Mouse (Mus musculus) left cerebral cortex, adult 2 months (tissue): ENCODE results near the gene Cyp2c38. TPM values are rescaled to one million over a fixed set of nuclear protein-coding genes. Genes with fewer than 3 reads are reported as not detected.
"Not testable (repeated sequence)": the region's sequence is repeated elsewhere in the genome, so short reads cannot be mapped to it uniquely, and the experiment has no call there.

ENCODE experiments used
- DNase-seq, 2 experiments: peaks; one replicate each; pipeline ENCODE4 v3.0.0; 2021 to 2022; ENCODE audit warnings: low spot score in 2 of 2, mixed read lengths in 1 of 2; ENCODE audit errors: extremely low spot score in 1 of 2
- H3K27ac ChIP-seq: fragments of 200-600 bp; 2 replicates; pipeline ENCODE4 v1.8.1; 2022
- H3K4me3 ChIP-seq: fragments of 200-600 bp; 2 replicates; pipeline ENCODE4 v1.8.1; 2022
- CTCF ChIP-seq: fragments of 200-600 bp; IDR thresholded peaks from 2 replicates; pipeline ENCODE4 v1.8.1; 2022; ENCODE audit warnings: antibody characterized with exemption, mild to moderate bottlenecking, moderate library complexity
- intact Hi-C: fragments of 180-260 bp; cut with DNase I; formaldehyde crosslinking; loops from one replicate; pipeline ENCODE4 v1.15.1; 2025
- long read RNA-seq, 2 experiments: library from polyadenylated mRNA; stranded (forward); transcript quantifications; one replicate each; pipeline ENCODE4 v2.0.0; 2021; ENCODE audit warnings: borderline mapping rate in 2 of 2
- total RNA-seq, 2 experiments: library from RNA; stranded (reverse); gene quantifications; 2 replicates each; pipeline ENCODE4 v1.2.3; 2021

Cyp2c38 gene
- total RNA-seq: not detected
- long read RNA-seq, experiment 1: 0 reads
- long read RNA-seq, experiment 2: 0 reads

DNA sequence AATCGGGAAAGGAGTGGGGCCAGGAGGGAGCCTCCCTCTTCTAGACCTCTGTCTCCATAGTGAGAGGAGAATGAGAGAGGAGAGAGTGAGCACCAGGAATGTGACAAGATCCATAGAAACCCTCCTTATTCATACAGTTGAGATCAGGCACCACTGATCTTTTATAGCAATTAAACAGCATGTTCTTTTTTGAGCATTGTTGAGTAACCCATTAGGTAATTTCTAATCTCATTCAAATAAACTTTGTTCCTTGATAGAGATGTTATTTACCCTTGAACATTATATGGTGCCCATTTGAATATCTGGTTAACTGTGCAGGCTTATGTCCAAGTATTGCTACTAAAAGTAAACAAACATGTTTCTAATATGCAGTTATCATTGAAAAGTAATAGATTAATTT lies at the start of gene Cyp2c38:
Cyp2c38 (minus strand) TSS at position 135 of the 400 bp plus-strand sequence.
- no peak within 1 kb of the TSS for H3K27ac ChIP-seq
- intact Hi-C loops: no loop called here
- H3K4me3 ChIP-seq: no peak within 1 kb of the TSS
- TF ChIP-seq CTCF: no peak
- no peak for DNase-seq

DNA sequence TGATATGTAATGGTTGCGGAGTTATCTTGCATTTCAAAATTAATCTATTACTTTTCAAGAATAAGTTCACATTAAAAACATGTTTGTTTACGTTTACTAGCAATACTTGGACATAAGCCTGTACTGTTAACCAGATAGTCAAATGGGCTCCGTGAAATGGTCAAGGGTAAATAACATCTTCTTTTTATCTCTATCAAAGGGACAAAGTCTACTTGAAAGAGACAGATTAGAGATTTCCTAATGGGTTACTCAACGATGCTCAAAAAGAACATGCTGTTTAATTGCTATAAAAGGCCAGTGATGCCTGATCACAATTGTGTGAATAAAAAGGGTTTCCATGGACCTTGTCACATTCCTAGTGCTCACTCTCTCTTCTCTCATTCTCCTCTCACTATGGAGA lies 47.7 kb upstream of the Cyp2c38 start, which contains the start of gene Cyp2c39:
Cyp2c39 (plus strand) TSS at position 329 of the 400 bp plus-strand sequence.
- no peak within 1 kb of the TSS for H3K4me3 ChIP-seq
- H3K27ac ChIP-seq: no peak within 1 kb of the TSS
- intact Hi-C loops: no loop called here
- DNase-seq: no peak
- TF ChIP-seq CTCF: no peak

DNA sequence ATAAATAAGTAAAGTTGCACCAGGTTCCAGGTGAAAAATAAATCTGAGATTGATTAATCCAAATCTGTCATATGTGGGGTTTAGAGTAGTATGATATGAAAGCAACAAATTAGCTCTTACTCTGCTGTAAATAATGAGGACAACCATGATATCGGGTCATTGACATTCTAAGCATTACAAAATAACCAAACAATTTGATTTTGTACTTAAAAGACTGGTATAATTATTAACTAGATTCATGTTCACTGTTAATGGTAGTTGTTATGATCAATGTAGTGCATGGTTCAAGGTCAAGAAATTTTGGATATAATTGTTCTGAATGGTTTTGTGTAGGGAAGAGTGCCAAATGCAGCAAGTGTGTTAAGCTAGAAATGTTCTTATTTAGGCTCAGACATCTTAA lies 46.7 kb upstream of the Cyp2c38 start:
- intact Hi-C loops: no loop called here
- no peak for TF ChIP-seq CTCF
- no peak overlapping the region for H3K27ac ChIP-seq
- no peak overlapping the region for H3K4me3 ChIP-seq
- DNase-seq: no peak

- no peak for TF ChIP-seq CTCF
- no peak for DNase-seq
- Histone ChIP-seq H3K4me3 (no peak overlapping the region), H3K27ac (no peak overlapping the region)
- intact Hi-C loops: no loop called here
Observed at GRCm38 (mm10) chr19:39506341-39506740, 43.5 kb upstream of the Cyp2c38 start.

DNA sequence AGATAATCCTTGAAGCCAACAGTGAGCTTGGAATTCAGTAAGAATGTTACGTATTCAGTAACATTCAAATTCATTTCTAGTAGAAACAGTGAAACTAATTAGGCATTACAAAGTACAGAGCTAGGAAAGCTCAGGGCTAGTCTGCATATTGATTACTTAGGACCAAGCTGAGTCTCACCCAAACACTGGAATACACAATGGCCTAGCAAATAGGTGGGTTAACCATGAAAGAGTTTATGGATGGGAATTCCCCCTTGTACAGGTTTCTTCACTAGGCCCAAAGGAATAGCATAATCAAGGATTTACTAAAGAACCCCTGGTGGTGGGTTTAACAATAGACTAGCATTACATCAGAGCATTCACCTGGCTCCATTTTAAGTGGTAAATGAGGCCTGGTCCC lies 21.1 kb upstream of the Cyp2c38 start:
- H3K4me3 ChIP-seq, H3K27ac ChIP-seq, DNase-seq, intact Hi-C loops: not testable (repeated sequence)

- intact Hi-C loops: no loop called here
Observed at GRCm38 (mm10) chr19:39463923-39464322, 1.0 kb upstream of the Cyp2c38 start.

More at GRCm38 (mm10) chr19:39463923-39464322, 1.0 kb upstream of the Cyp2c38 start:
- Histone ChIP-seq H3K27ac (no peak overlapping the region), H3K4me3 (no peak overlapping the region)
- TF ChIP-seq CTCF: no peak
- DNase-seq: no peak

Other genes with a start within 250 kb of the Cyp2c38 start
- not detected for gene Cyp2c29, start 193.7 kb downstream of the Cyp2c38 start, total RNA-seq
- not detected for gene Cyp2c39, start 47.8 kb upstream of the Cyp2c38 start, total RNA-seq
- gene Cyp2c67, start 186.0 kb upstream of the Cyp2c38 start, total RNA-seq: not detected